Mouse (Mus musculus): ENCODE data around the gene Tmub1.
A peak's percentile ranks its signal among the peaks of the same experiment; 100 is the strongest.
"Not testable (repeated sequence)": the region's sequence is repeated elsewhere in the genome, so short reads cannot be mapped to it uniquely, and the experiment has no call there.

Gene Tmub1

GRCm38 (mm10) chr5:24424004-24424781 lies 23.5 kb downstream of the Tmub1 start:
- no peak for DNase-seq (ENCODE audit: low read depth, low spot score)

DNA sequence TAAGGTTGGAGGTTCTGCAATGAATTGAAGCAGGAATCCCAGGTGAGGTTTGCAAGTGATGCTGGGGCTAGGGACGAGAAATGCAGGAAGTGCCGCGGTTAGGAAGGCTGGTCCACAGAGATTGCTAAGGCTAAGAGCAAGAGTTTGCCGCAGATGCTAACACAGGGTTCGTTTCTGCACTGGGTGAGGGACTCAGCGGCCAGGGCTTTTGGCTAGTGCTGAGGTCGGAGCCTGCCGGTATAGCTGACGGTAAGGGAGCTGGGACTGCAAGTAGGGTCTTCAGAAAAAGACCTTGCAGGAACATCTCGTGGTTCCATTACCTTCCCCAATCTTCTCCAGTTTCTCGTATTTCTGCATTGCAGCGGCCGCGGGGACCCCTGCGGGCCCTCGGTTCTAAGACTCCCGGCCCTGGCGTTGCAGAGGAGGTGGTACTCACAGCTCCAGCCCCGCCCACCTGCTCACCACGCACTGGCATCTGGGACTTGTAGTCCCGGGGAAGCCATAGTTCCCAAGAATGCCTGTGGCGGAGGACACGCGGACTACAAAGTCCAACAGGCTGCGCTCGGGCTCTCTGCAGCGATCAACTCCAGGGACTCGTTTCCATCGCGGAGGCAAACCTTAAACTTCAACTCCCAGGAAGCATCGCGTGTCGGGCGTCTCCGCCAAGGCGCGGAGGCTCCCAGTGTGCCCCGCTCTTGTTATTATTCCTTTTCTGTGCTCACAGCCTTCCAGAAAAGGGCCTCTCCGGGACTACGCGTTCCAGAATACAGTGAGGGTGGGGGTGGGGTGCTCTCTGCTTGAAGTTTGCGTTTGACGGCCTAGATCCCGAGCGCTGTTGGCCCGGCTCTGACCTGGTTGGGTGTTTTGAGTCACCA lies 24.3 kb downstream of the Tmub1 start, which contains the start of the genes Cdk5 and Slc4a2:
Gene Cdk5 (minus strand): TSS at position 402 of the 875 bp plus-strand sequence.
Gene Slc4a2 (plus strand): TSS at position 709 of the 875 bp plus-strand sequence.
- DNase-seq (ENCODE audit: low read depth, low spot score), result peak; percentile 97

GRCm38 (mm10) chr5:24420381-24420780 lies 27.3 kb downstream of the Tmub1 start:
- DNase-seq (ENCODE audit: low read depth, low spot score), result no peak

DNA sequence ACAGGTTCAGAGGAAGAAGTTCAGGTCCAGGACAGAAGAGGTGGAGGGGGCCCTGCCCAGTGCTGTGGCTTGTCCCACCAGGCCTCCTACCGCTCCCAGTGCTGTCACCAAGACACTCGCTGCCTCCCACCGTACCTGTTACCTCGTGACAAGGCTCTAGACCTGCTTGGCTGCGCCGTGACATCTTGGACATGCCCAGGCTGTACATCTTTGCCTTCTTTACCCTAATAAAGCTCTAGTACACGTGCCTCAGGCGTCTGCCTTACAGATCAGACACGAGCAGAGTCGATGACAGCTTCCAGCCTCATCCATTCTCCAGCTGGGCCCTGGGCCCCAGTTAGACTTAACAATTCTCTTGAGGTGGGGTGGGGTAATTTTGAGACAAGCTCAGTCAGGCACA lies 30.1 kb downstream of the Tmub1 start:
- DNase-seq (ENCODE audit: low read depth, low spot score), result no peak

- DNase-seq (ENCODE audit: low read depth, low spot score), result peak; percentile 71
These were observed 31.4 kb downstream of the Tmub1 start for GRCm38 (mm10) chr5:24416222-24416736.

GRCm38 (mm10) chr5:24413938-24414337 lies 33.7 kb downstream of the Tmub1 start:
- no peak for DNase-seq (ENCODE audit: low read depth, low spot score)

- no peak for DNase-seq (ENCODE audit: low read depth, low spot score)
These were observed 34.5 kb downstream of the Tmub1 start, which contains the start of gene Asic3 for GRCm38 (mm10) chr5:24413042-24413693. Gene Asic3 (plus strand): TSS chr5:24413392.

- no peak for DNase-seq (ENCODE audit: low read depth, low spot score)
These were observed 35.6 kb downstream of the Tmub1 start for GRCm38 (mm10) chr5:24412063-24412462.

GRCm38 (mm10) chr5:24409466-24409865 lies 38.2 kb downstream of the Tmub1 start:
- DNase-seq (ENCODE audit: low read depth, low spot score), result no peak

- DNase-seq (ENCODE audit: low read depth, low spot score), result no peak
These were observed 39.0 kb downstream of the Tmub1 start for GRCm38 (mm10) chr5:24408651-24409050.

DNA sequence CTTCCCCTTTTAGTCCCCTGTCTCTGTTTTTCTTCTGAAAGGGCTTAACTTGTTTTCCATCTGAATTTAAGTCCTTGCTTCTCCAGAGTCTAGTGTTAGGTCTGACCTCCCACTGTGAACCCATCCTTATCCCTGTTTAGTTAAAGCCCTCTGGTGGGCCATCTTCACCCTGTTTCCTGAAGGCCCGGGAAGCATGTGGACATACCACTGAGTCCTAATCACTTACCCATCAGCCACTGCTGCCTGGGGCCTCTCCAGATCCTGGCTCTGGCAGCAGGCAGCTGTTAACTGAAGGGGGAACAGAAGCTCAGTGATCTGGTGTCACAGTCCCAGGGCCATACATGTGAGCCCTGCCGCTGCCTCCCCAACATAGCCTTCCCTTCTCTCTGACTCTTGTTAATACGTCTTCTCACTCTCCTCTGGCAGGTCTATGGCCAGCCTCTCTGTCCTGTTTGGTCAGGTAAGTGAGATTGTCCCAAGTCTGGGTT lies 42.2 kb downstream of the Tmub1 start:
- DNase-seq (ENCODE audit: low read depth, low spot score), result no peak

GRCm38 (mm10) chr5:24404594-24405360 lies 42.9 kb downstream of the Tmub1 start:
- no peak for DNase-seq (ENCODE audit: low read depth, low spot score)

- no peak for DNase-seq (ENCODE audit: low read depth, low spot score)
These were observed 45.7 kb downstream of the Tmub1 start for GRCm38 (mm10) chr5:24401969-24402368.

DNA sequence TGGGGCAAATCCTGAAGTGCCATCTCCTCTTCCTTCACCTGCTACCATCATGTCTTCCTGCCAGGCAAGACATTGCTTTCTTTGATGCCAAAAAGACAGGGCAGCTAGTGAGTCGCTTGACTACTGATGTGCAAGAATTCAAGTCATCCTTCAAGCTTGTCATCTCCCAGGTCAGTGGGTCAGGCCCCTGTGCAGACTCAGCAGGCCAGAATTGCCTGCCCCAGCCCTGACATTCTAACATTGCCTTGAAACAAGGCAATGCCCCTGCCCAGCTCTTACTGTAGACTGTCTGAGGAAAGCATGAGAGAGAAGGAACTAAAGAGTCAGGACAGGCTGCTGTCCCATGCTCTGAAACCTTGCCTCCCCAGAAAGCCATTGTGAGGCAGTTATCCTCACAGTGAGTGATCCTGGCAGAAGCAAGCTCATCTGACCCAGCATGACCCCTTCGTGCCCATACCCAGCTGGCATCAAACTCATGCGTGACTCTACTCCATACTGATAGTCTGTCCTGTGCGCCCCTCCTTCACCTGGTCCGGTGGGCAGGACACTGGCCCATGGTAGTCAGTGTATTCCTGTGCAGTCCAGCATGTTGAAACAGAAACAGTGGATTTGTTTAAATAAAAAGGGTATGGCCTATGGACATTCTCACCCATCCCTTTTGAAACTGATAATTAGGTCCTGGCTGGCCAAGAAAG lies 46.6 kb downstream of the Tmub1 start:
- no peak for DNase-seq (ENCODE audit: low read depth, low spot score)

DNA sequence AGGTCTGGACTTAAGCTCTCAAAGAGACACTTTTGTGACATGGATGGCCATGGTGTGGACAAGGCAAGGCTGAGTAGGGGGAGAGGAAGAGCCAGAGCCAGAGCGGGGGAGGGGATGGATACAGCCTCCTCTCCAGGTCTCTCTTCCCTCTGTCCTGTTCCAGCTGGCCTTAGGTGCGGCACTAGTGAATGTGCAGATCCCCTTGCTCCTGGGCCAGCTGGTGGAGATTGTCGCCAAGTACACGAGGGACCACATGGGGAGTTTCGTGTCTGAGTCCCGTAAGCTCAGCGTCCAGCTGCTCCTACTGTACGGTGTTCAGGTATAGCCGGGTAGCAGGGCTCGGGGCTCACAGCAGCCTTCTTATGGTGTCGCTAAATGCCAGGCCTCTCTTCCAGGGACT lies 47.3 kb downstream of the Tmub1 start:
- DNase-seq (ENCODE audit: low read depth, low spot score), result no peak

- DNase-seq (ENCODE audit: low read depth, low spot score), result no peak
These were observed 48.0 kb downstream of the Tmub1 start for GRCm38 (mm10) chr5:24399686-24400085.

GRCm38 (mm10) chr5:24396254-24396653 lies 51.4 kb downstream of the Tmub1 start:
- DNase-seq (ENCODE audit: low read depth, low spot score), result not testable (repeated sequence)

All from WW6 (cell line).